Mouse (Mus musculus) granulocyte monocyte progenitor cell, adult 5-6 weeks (primary cell): ENCODE measurements around the gene Gm10203. TPM values are rescaled to one million over a fixed set of nuclear protein-coding genes. Genes with fewer than 3 reads are reported as not detected.
"Not testable (repeated sequence)": the region's sequence is repeated elsewhere in the genome, so short reads cannot be mapped to it uniquely, and the experiment has no call there.

Experiments
- ATAC-seq: replicated peaks from 2 replicates; pipeline ENCODE4 v1.8.0; 2016; ENCODE audit warnings: mild to moderate bottlenecking, moderate TSS enrichment, inconsistent platforms; ENCODE audit not compliant: poor library complexity, severe bottlenecking
- total RNA-seq, 2 experiments: library from RNA; stranded (forward) in 1 of 2; stranded (reverse) in 1 of 2; fragments of 200-712, 200-1000 nt in 1 of 2; fragments of >200 nt in 1 of 2; fragmentation: Nextera tagmentation in 1 of 2; gene quantifications; 2 replicates each; pipeline ENCODE4 v1.2.3; 2014 to 2017

Gm10203 gene
- total RNA-seq, 2 experiments from 2014 or later, result not detected

- peak; percentile 100 for ATAC-seq
Observed at GRCm38 (mm10) chr6:149132311-149133077, 2.5 kb downstream of the Gm10203 start.

DNA sequence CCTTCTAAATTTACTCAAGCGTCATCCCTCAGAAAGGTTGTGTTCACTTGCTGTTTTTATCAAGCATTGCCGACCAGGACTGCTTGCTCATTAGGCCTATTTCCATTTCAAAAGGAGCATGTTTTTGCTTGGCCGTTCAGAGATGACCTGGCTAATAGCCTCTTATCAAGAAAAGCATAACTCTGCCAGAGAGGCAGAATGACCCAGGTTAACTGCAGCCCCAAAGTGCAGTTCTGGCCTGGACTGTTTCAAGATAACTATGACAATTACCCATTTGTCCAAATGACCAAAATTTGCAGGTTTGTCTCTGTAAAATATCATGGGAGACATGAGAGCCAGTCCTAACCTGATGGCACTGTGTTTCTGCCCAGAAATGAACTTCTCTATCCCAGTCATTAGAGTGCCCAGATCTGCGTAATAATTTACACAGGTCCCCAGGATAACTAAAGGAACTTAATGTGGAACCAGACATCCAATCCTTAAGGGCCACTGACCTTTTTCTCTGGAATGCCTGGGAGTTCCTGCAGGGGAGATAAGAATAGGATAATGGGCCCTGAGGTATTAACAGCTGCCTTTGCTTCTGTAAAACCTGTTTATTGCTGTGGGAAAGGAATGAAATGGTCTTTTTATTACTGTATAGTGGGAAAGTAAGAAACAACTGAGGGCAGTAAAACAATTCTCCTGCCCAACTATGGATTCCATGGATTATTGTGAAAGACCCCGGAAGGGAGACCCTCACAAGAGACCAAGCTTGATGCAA, 4.6 kb downstream of the Gm10203 start:
- ATAC-seq, result no peak

DNA sequence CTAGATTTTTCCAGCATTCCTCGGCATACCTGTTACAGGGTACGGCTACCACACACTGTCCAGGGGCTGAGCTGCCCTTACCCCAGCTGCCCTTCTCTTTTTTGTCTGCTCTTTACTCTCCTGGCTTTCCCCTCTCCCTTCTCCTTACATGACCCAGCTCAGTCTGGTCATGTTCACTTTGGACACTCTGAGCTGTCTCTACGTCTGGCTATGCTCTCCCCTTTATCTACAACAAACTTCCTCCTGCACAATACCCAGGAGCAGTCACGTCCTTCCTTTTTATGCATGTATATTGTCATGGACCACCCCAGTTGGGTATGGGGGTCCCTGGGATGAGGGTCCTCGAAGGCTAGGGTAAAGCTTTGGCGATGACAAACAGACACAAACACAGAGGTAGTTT, 5.7 kb downstream of the Gm10203 start:
- no peak for ATAC-seq

GRCm38 (mm10) chr6:149137936-149138335, 8.0 kb downstream of the Gm10203 start:
- ATAC-seq, result no peak

GRCm38 (mm10) chr6:149139011-149139410, 9.0 kb downstream of the Gm10203 start:
- ATAC-seq, result peak; percentile 26; the same call in 1 of the 2 replicates

DNA sequence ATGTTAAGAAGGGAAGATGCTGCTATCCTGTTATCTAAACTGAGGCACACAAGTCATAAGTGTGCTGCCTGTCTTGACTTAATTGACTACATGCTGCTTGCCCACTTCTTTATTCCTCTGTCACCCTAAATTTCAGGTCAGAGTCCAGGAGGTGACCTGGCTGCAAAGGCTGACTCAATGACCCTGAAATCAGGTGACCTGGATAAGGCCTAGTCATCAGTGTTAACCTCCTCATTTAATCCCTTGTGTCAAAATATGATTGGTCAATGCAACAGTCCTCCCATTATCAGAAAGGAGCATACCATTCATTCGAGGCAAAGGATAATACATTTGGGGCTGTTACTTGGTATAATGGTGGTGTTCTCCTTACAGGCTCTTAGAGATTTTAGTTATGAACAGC, 9.5 kb downstream of the Gm10203 start, which contains the start of gene Etfbkmt:
TSS of gene Etfbkmt (plus strand) at position 379 of the 400 bp plus-strand sequence.
- no peak for ATAC-seq

DNA sequence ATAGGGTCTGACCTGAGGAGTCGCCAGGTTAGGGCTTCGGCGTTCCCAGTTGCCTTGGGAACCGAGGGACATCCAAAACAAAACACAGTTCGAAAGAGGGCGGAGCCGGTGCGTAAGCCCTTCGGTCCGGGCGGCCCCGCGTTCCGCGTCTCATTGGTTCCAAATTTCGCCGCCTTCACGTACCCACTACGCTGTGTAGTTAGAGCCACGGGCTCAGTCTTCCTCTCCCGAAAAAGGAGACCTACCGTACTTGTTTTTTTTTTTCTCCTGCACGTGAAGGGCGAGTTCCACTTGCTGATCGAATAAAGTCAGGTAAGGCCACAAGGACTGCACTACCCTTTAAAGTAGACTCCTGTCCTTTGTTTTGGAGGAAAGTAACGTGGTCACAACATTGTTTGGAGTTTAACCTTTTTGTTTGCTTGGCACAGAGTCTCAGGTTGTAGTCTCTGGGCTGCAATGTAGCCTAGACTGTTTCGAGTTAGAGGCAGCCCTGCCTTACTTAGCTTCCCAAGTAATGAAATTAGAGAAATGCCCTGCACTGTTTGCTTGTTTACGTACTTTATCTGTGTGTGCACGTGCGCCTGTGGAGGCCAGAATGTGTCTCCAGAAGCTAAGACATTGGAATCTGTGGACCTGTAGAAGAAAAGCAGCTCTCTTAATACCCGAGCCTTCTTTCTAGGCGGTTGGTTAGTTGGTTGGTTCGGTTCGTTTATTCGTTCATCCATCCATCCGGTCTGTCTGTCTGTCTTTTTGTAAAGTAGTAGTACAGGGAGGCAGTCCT, 11.6 kb downstream of the Gm10203 start:
- peak; percentile 93 for ATAC-seq

- ATAC-seq, result no peak
Observed at GRCm38 (mm10) chr6:149145143-149145542, 15.2 kb downstream of the Gm10203 start.

GRCm38 (mm10) chr6:149148436-149149229, 18.7 kb downstream of the Gm10203 start:
- no peak for ATAC-seq

DNA sequence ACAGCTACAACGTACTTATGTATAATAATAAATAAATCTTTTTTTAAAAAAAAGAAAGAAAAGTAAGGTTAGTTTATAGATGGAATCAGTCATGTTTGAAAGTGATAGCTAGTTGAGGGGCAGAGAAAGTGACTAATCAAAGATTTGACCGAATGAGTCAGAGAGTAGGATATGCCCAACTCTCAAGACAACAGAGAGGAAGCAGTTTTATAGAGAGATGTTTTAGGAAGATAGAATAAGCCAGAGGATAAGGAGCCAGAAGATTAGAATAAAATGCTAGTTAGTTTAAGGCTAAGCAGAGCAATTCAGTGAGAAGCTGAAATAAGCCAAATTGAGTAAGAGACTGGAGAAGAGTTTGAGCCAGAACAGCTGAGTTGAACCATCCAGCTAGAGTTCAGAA, 22.1 kb downstream of the Gm10203 start:
- no peak for ATAC-seq

- no peak for ATAC-seq
Observed at GRCm38 (mm10) chr6:149153473-149154115, 23.6 kb downstream of the Gm10203 start.

- ATAC-seq, result no peak
Observed at GRCm38 (mm10) chr6:149154116-149155030, 24.4 kb downstream of the Gm10203 start.

GRCm38 (mm10) chr6:149155031-149155841, 25.3 kb downstream of the Gm10203 start:
- ATAC-seq, result no peak

- ATAC-seq, result not testable (repeated sequence)
Observed at GRCm38 (mm10) chr6:149167038-149167437, 37.1 kb downstream of the Gm10203 start.

DNA sequence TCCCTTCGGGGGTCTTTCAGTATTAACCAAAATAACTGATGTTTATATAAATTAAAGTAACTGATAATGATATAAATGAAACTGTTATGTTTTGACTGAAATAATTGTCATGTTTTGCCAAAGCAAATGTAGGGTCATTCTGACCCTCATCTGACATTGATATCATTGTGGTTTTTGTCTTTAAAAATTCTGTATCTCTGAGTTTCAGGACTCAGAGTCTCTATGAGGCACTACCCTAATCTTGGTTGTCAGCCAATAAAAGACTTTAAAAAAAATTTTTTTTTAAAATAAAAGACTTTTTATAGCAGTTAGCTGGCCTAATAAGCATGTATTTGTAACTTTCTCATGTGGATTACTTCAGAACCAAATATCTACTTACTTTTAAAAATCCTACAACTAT, 37.7 kb downstream of the Gm10203 start:
- no peak for ATAC-seq

DNA sequence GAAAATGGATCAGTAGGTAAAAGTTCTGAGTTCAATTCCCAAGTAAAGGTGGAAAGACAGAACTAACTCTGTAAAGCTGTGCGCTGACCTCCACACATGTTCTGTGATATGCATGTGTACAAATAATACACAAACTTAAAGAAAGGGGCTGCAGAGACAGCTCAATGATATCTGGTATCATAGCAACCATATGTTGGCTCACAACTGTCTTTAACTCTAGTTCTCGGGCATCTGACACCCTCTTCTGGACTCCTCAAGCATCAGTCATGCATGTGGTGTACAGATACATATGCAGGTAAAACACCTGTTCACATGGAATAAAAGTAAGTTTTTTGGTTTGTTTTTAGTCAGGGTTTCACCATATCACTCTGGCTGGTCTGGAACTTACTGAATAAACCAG, 38.5 kb downstream of the Gm10203 start:
- no peak for ATAC-seq

DNA sequence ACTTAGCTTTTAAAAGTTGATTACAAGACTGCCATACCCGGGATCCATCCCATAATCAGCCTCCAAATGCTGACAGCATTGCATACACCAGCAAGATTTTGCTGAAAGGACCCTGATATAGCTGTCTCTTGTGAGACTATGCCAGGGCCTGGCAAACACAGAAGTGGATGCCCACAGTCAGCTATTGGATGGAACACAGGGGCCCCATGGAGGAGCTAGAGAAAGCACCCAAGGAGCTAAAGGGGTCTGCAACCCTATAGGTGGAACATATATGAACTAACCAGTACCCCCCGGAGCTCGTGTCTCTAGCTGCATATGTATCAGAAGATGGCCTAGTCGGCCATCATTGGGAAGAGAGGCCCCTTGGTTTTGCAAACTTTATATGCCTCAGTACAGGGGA, 40.0 kb downstream of the Gm10203 start:
- not testable (repeated sequence) for ATAC-seq
